In the genomic region with DNA sequence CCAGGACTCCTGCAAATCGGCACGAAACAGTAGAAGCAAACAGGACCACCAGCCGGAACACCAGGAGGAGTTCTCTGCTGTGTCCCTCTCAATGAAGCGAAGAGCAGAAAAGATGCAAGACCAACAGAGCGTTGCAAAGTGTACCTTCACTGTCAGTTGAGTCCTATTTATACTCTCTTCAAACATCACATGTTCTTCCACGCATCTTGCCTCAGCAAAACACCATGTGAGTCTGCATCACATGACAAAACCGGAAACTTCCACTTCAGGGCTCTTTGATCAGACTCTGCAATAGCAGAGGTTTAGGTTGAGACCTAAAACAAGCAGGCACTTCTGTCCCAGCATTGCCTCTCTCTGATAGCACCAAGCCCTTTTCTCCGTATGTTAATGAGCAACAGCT, we compare ENCODE assay signal across 25 mouse cellular contexts. TPM values are rescaled to one million over a fixed set of nuclear protein-coding genes. Genes with fewer than 3 reads are reported as not detected.
DNase-seq lines count a peak whose midpoint lies in the region; ATAC-seq and TF ChIP-seq lines count a peak whose summit lies in the region.
"Had no signal": no experiment of that assay in that cellular context is flagged by ENCODE, and none has a peak within 500 bp of the region (broad histone marks: within the 10 kb centered on the region; RNA-seq: fewer than 3 reads in every experiment).

No protein-coding gene starts in this region.

- H3K27me3 ChIP-seq in kidney, postnatal 0 days (ENCODE audit: insufficient read depth, low read length), result no peaks in the 10 kb centered on the region
- no peaks in the 10 kb centered on the region for H3K27me3 ChIP-seq in splenic B cell, adult 2 months (ENCODE audit: control insufficient read depth, insufficient read depth, low read length, poor library complexity, severe bottlenecking)
- H3K27me3 ChIP-seq: embryonic facial prominence, embryonic 13.5 days; forebrain, embryonic 12.5 days had no signal

- 0 out of 2 replicates have a peak, but pooled peaks have one; percentile 12 for TF ChIP-seq POLR2A in bone marrow, adult 2 months (IDR thresholded peaks at IDR 0.05; ENCODE audit: borderline replicate concordance, control insufficient read depth, low read depth, low read length)

- no peak for DNase-seq in kidney, postnatal 0 days (ENCODE audit: low spot score)
- no peak for DNase-seq in kidney, adult 9 months
- peak; percentile 49 for DNase-seq in CD4-positive helper T cell, adult 2 months (ENCODE audit: low read depth, low spot score)
- peak; percentile 93 for DNase-seq in splenic B cell, adult 2 months (ENCODE audit: low read depth, low spot score)
- no peak for DNase-seq in adrenal gland, postnatal 4 days (ENCODE audit: low spot score in 2 of 2)
- DNase-seq: adrenal gland, adult 2 months; cerebellum, adult 8-10 months; cerebellum, postnatal 36 days; embryo, embryonic 11 days; gastrocnemius, adult 2 months; liver, embryonic 13.5 days; lung, adult 2 months; thymus, postnatal 36 days had no signal

- H3K9me3 ChIP-seq in kidney, postnatal 0 days (replicated peaks; ENCODE audit: low read length), result no peaks in the 10 kb centered on the region
- H3K9me3 ChIP-seq: embryonic facial prominence, embryonic 13.5 days; forebrain, embryonic 12.5 days; kidney, embryonic 15.5 days; liver, embryonic 13.5 days; midbrain, embryonic 13.5 days had no signal

- no peak overlapping the region for H3K9ac ChIP-seq in kidney, postnatal 0 days (ENCODE audit: low read depth, low read length)
- H3K9ac ChIP-seq: embryonic facial prominence, embryonic 13.5 days; forebrain, embryonic 12.5 days; kidney, embryonic 15.5 days; liver, embryonic 13.5 days; midbrain, embryonic 13.5 days had no signal

- H3K36me3 ChIP-seq in kidney, postnatal 0 days (ENCODE audit: insufficient read depth, low read length), result no peaks in the 10 kb centered on the region
- no peaks in the 10 kb centered on the region for H3K36me3 ChIP-seq in splenic B cell, adult 2 months (ENCODE audit: control insufficient read depth, insufficient read depth, low read length, poor library complexity, severe bottlenecking)
- H3K36me3 ChIP-seq: embryonic facial prominence, embryonic 13.5 days; forebrain, embryonic 12.5 days; kidney, embryonic 15.5 days; liver, embryonic 13.5 days; midbrain, embryonic 13.5 days had no signal

- ATAC-seq in kidney, postnatal 0 days (replicated peaks; ENCODE audit: low FRiP score, low read depth), result peak; percentile 59
- no peak for ATAC-seq in cerebellum, adult (ENCODE audit: insufficient number of reproducible peaks, low FRiP score, low TSS enrichment)
- ATAC-seq: hindbrain, postnatal 0 days; intestine, embryonic 16.5 days; midbrain, embryonic 13.5 days had no signal

- no peak overlapping the region for H3K4me3 ChIP-seq in kidney, postnatal 0 days (replicated peaks; ENCODE audit: low read depth, low read length)
- H3K4me3 ChIP-seq in bone marrow, adult 2 months (replicated peaks; ENCODE audit: control insufficient read depth, low read depth, low read length), result no peak overlapping the region
- H3K4me3 ChIP-seq: embryonic facial prominence, embryonic 13.5 days; erythroblast, embryonic 14.5 days; forebrain, embryonic 12.5 days; gastrocnemius, adult 2 months; kidney, embryonic 15.5 days; left cerebral cortex, adult 2 months; liver, embryonic 13.5 days; megakaryocyte, embryonic 14.5 days; midbrain, embryonic 13.5 days had no signal

- H3K4me2 ChIP-seq in kidney, postnatal 0 days (ENCODE audit: low read length), result no peak overlapping the region
- H3K4me2 ChIP-seq: embryonic facial prominence, embryonic 13.5 days; forebrain, embryonic 12.5 days; heart, embryonic 11.5 days; kidney, embryonic 15.5 days; liver, embryonic 13.5 days; midbrain, embryonic 13.5 days had no signal

- WGBS in kidney, postnatal 0 days, result 64% methylated on average over 8 of the region's 8 CpGs
- WGBS in bone marrow, adult 2 months, result 60% methylated on average over 8 of the region's 8 CpGs

- TF ChIP-seq CTCF in kidney, postnatal 0 days (IDR thresholded peaks at IDR 0.05; ENCODE audit: low read depth), result no peak
- no peak for TF ChIP-seq CTCF in bone marrow, adult 2 months (IDR thresholded peaks at IDR 0.05; ENCODE audit: control insufficient read depth, insufficient read depth, low read length)

- H3K27ac ChIP-seq in kidney, postnatal 0 days, result no peak overlapping the region
- no peak overlapping the region for H3K27ac ChIP-seq in bone marrow, adult 2 months (ENCODE audit: control insufficient read depth, insufficient read depth, low read depth, low read length, poor library complexity)
- H3K27ac ChIP-seq: embryonic facial prominence, embryonic 13.5 days; forebrain, embryonic 12.5 days; gastrocnemius, adult 2 months; hindbrain, postnatal 0 days; kidney, embryonic 15.5 days; left cerebral cortex, adult 2 months; liver, embryonic 13.5 days; midbrain, embryonic 13.5 days had no signal

- H3K4me1 ChIP-seq in kidney, postnatal 0 days (replicated peaks; ENCODE audit: insufficient read depth, low read length), result no peaks in the 10 kb centered on the region
- H3K4me1 ChIP-seq in bone marrow, adult 2 months (ENCODE audit: control insufficient read depth, insufficient read depth, low read length), result no peaks in the 10 kb centered on the region
- H3K4me1 ChIP-seq: embryonic facial prominence, embryonic 13.5 days; forebrain, embryonic 12.5 days; kidney, embryonic 15.5 days; liver, embryonic 13.5 days; megakaryocyte, embryonic 14.5 days; midbrain, embryonic 13.5 days had no signal

RNA-seq across cellular contexts. Expression of gene N4bp1, which starts 26.1 kb away (rescaled TPM):
- 5.6 and 6.3 TPM in 2 replicates for polyA plus RNA-seq in kidney, postnatal 0 days (2015; fragmentation: Nextera tagmentation; extraction: Ambion mirVana)
- polyA plus RNA-seq in bone marrow, adult 2 months (2011; ENCODE audit: insufficient read depth, insufficient read length, low replicate concordance, missing spikeins), result 6.9 and 12.7 TPM in 2 replicates
- total RNA-seq in adrenal gland, postnatal 4 days (2021), result 10 to 100 TPM; 37.1 to 37.4 TPM

Comparison
In these comparisons a context has a peak if more than half of its experiments do, and no peak if none do; other contexts are left out.
1. DNase-seq: peak in CD4-positive helper T cell, adult 2 months (single experiment) and splenic B cell, adult 2 months (single experiment); none in kidney, postnatal 0 days (single experiment), kidney, adult 9 months (single experiment) and adrenal gland, postnatal 4 days (0 of 2).